Mouse (Mus musculus) kidney, adult 10 weeks (tissue): ENCODE data around the gene Bud31. TPM values are rescaled to one million over a fixed set of nuclear protein-coding genes. Genes with fewer than 3 reads are reported as not detected.

ENCODE experiments used
- polyA plus RNA-seq: library from polyadenylated mRNA; stranded (reverse); fragments of 350-450 nt; fragmentation: Illumina TruSeq; extraction: RNeasy Lipid Tissue Mini Kit (QIAGEN cat#74804); gene quantifications from one replicate; pipeline ENCODE4 v1.2.3, GENCODE M21; 2014; ENCODE audit warnings: low read depth, low replicate concordance

Gene Bud31
- 230 TPM for polyA plus RNA-seq

DNA sequence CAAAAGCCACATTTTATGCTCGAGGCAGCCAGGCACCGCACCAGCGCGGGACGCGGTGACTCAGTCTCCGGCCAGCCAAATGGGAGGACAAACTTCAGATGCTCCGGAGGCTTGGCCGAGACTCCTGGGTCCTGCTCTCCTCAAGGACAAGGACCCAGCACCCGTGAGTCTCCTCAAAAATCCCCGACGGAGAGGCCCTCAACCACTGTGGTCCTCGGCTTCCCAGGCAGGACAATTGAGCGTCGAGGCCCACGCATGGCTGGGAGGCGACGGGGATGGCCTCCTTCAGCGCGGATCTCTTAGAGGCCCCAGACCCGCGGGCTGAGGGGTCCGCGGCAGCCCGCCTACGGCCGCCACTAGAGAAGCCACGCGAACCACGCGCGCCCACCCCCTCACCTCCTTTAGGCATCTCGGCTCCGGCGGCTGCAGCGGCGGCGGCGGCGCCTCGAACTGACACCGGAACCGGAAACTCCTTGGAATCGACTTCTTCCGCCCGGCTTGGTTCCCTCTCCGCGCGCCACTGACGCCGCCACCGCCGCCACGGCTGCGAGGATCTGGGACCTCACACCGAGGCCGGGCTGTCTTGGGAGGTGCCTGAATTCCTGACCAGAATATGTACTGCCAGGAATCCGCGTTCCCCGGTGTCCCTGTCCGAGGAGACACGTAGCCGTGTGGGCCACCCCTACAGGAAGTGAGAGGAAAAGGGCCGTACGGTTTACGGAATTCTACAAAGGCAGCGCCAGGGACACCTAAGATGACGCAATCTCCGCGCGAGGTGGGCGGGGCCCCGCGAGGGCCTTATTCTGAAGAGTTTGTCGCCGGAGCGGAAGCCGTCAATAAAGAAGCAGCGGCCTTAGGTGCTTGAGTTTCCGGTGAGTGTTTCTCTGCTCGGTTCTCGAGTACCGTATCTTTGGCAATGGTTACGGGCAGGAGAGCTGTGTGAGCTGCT is at the start of gene Bud31, which contains the start of gene Pdap1:
Gene Bud31, plus strand, starts transcription at position 792 of the 949 bp plus-strand sequence.
Gene Pdap1, minus strand, starts transcription at position 668 of the 949 bp plus-strand sequence.

GRCm38 (mm10) chr5:145114071-145114605 is 26.0 kb upstream of the Bud31 start, which contains the start of gene Arpc1b:
Gene Arpc1b, plus strand, starts transcription at chr5:145114215.

GRCm38 (mm10) chr5:145166536-145167305 is 26.6 kb downstream of the Bud31 start, which contains the start of the genes Ptcd1 and Cpsf4:
Gene Ptcd1, minus strand, starts transcription at chr5:145167108.
Gene Cpsf4, plus strand, starts transcription at chr5:145167213.

DNA sequence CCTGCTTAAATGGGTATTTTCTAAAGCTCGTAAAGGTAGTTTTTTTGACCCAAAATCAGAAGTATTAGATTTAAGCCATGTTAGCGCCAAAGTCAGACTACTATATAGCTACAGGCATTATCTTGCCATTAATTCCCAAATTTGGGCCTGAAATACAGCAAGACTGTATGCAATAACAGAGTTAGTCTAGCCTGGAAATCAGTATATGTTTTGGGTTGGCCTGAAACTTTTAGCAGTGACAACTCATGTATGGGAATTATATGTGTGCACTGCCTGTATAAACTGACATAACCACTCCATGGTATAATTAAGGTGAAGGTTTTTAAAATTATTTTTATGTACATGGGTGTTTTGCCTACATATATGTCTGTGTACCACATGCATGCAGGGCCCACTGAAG is 51.8 kb downstream of the Bud31 start, which contains the start of gene Atp5j2:
Gene Atp5j2, minus strand, starts transcription at position 101 of the 400 bp plus-strand sequence.

Other genes starting within 250 kb of the Bud31 start
- 4.9 TPM for gene Smurf1, start 174.5 kb upstream of the Bud31 start, polyA plus RNA-seq
- gene Gm4871, start 107.6 kb upstream of the Bud31 start, polyA plus RNA-seq: not detected
- not detected for gene 1700018F24Rik, start 97.4 kb upstream of the Bud31 start, polyA plus RNA-seq
- gene Arpc1a, start 56.5 kb upstream of the Bud31 start, polyA plus RNA-seq: 18.7 TPM
- not detected for gene Kpna7, start 56.3 kb upstream of the Bud31 start, polyA plus RNA-seq
- 11.2 TPM for gene Arpc1b, start 26.1 kb upstream of the Bud31 start, polyA plus RNA-seq
- 23.8 TPM for gene Pdap1, start 124 bp upstream of the Bud31 start, polyA plus RNA-seq
- gene Ptcd1, start 26.7 kb downstream of the Bud31 start, polyA plus RNA-seq: 1.3 TPM
- 1.3 TPM for gene Cpsf4, start 26.9 kb downstream of the Bud31 start, polyA plus RNA-seq
- 33.4 TPM for gene Atp5j2, start 51.7 kb downstream of the Bud31 start, polyA plus RNA-seq
- 1.8 TPM for gene Zkscan14, start 61.5 kb downstream of the Bud31 start, polyA plus RNA-seq
- gene Zkscan5, start 64.2 kb downstream of the Bud31 start, polyA plus RNA-seq: 7.6 TPM
- gene Zfp655, start 91.4 kb downstream of the Bud31 start, polyA plus RNA-seq: 77.8 TPM
- gene Zscan25, start 140.1 kb downstream of the Bud31 start, polyA plus RNA-seq: not detected
- gene Cyp3a57, start 204.9 kb downstream of the Bud31 start, polyA plus RNA-seq: not detected